Mouse (Mus musculus): ENCODE results near the gene Hcn4.

DNA sequence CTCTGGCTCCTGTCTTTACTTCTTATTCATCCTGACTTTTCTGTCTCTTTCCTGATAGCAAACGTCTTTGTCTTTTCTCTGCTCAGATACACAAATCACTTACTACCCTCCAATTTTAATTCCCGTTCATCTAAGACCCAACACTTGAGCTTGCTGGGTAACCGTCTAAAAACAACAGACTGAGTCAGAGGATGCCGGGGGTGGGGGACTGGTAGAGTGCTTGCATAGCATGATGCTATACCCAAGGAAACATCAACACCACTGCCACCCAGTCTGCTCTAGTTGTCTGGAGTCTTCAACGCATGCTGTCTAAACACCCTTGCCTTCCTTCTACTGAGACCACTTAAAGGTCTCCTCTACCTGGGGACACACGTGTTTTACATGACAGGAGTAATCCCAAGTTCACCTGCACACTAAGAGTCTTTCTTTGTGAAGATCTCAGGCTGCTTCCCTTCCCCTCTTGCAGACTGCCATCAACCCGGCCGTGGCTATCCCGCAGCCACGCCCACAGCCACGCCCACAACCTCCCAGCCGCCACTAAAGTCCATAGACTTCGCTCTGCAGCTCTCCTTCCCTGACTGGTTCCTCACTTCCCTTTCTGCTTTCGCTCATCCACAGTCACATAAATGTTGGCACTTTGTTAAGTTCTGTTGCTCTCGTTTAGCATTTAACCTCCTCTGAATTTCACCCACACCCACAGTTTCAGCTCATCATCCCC lies 17.5 kb upstream of the Hcn4 start:
- no peak for TF ChIP-seq CTCF (IDR thresholded peaks at IDR 0.05; ENCODE audit: borderline replicate concordance, extremely low read depth, insufficient read depth, insufficient read length)
- no peak for TF ChIP-seq POLR2A (IDR thresholded peaks at IDR 0.05; ENCODE audit: borderline replicate concordance, extremely low read depth, insufficient read depth, insufficient read length, poor library complexity, severe bottlenecking)

Measured in brain, embryonic 14.5 days (tissue).